Mouse (Mus musculus) right cerebral cortex, postnatal 25 days (tissue): ENCODE data around the gene Plscr1.

Experiments
- DNase-seq: peaks from one replicate; pipeline ENCODE4 v3.0.0; 2022

Gene Plscr1

DNA sequence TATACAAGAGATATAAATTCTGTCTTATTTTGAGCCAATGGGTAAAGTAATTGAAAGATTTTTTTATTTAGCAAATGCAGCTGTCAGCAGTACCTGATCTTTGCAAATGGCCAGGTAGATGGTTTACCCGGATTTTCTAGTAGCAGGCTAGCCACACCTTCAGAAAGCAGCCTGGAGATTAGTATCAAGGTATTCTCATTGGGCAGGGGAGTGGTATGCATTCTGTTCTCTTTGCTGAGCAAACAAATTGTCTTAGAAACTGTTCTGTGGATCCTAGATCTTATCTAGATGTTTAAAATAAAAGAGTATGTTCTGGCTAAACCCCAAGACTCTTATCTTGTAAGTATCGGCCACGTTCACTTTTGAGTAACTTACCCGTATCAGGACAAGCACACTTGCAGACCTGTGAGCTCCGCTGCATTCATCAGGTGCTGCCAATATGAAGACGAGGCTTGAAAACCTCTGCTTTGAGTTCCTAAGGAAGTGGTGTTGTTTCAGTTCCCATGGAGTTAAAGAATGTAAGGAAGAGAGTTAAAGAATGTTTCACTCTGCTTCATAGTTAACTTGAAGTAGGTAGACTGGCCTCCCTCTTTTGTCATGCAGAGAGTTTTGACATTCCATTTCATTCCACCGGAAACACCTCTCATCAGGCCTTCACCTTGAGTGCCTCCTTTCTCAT is 11.1 kb downstream of the Plscr1 start:
- no peak for DNase-seq

DNA sequence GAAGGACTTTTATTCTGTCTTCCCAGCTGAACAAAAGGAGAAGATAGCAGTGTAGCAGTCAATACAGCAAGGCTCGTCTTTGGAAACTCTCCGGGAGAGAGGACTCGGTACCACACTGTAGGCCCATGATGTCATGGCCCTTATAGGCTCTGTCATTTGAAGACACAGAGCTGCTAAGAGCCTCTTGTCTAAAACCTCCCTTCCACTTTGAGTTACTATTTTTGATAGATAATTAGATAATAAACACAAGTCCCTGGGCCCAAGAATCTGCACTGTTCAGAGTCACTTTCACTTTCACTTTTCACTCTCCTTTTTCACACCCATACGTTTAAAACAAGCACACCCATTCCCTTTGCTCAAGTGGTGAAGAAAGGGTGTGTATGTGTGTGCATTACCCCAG is 16.2 kb downstream of the Plscr1 start:
- DNase-seq: no peak

DNA sequence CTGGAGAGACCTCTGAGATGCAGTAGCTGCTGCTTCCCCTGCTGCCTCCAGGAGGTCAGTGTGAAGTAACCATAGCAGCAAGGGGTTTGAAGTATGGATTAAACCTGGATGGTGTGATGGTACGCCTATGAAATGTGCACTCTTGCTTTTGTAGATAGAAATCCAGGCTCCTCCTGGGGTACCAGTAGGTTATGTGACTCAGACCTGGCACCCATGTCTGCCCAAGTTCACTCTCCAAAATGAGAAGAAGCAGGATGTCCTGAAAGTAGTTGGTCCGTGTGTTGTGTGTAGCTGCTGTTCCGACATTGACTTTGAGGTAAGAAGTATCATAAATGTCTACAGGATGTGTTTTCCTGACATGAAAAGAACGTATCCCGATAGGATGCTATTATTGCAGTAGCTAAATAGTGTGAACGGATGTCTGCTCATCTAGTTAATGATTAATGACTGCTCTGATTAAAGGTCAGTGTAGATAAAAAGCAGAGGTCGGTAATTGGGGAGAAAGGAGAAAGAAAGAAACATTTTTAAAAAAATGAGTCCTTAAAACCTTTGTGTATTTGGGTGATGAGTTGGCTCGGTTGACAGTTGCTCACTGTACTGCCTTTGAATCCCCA is 17.1 kb downstream of the Plscr1 start:
- no peak for DNase-seq

DNA sequence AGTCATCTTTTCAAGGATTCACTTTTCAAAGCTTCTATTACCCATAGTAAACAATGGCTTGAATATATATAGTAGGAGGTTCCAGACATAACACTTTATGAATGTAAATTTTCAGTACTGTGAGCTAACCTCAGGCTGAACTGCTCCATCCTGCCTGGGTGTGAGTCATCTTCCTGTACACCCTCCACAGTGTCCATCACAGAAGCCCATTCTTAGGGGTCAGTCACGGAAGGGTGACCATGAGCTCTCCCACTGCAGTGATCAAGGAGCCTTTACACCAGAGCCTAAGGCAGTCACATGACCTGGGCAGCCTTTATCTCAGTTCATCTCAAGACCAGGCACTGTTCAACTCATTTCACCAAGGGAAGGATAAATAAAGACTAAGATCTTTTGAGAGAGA is 18.2 kb downstream of the Plscr1 start:
- DNase-seq: no peak

DNA sequence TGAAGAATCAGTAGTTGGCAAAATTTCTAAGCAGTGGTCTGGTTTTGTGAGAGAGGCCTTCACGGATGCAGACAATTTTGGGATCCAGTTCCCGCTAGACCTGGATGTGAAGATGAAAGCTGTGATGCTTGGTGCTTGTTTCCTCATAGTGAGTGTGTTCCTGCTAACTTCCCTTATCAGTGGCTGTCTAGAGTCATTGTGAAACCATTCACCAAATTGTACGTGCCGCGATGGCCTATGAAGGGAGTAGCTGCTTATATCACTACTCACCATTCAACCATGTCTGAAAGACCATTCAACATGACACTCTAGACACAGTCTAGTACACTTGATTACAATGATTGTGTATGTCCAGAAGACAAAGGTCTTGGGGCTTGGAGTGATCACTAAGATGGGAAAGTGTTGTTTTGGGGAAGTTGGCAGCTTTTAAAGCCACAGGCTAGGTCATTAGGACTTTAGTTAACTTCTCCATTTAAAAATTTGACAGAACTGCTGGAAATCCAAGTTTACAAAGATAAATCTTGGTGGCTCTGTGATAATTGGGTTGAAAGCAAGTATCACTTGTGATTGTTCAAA is 20.4 kb downstream of the Plscr1 start:
- no peak for DNase-seq

DNA sequence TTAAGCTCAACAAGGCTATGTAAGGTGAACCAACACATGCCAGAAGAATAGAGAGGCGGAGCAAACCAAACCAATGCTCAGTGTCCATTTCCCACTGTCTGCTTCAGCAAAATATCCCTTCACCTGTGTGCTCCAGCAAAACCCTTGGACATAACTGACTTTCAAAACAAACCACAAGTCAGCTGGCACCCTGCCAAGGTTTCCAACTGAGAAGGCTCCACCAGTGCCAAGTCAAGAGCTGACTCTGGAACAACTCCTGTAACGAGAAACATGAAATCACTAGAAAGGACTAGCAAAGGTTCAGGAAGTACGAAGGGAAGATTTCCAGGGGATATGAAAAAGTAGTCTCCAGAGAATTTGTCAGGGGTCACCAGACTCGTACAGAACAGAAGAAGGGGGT is 21.4 kb downstream of the Plscr1 start:
- no peak for DNase-seq

DNA sequence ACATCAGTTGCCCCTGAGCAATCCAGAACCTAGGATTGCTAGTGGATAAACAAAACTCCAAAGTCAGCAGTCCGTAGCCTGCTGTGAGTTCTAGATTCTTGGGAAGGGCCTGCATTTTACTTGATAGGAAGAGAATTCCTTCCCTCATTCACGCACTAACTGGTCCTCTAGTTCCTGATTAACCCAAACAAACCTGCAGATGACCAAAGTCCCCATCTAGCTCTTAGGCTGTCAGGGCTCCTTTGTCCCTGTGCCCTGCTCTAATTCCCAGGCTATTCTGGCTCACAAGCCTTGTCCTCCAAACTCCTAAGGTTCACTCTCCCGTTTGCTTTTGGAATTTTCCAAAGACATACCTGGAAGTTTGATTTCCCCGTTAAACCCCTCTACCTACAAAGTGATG is 23.1 kb downstream of the Plscr1 start:
- no peak for DNase-seq

DNA sequence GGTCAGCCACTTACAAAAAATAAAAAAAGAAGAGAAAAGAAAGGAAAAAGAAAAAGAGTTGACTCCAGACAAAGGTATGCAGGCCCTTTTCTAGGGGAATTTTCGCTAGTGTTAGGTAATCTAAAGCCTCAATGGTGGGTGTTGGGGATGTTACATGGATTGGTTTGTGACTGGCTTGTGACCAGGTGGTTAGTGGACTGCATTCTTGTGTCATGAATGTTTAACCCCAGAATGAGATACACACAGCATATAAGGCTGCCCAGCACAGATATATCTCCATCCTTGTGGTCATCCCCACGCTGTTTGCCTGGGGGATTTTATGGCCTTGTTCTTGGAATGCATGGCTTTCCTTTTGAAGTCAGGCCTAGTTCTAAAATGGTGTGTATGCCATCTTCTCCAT is 23.7 kb downstream of the Plscr1 start:
- no peak for DNase-seq

DNA sequence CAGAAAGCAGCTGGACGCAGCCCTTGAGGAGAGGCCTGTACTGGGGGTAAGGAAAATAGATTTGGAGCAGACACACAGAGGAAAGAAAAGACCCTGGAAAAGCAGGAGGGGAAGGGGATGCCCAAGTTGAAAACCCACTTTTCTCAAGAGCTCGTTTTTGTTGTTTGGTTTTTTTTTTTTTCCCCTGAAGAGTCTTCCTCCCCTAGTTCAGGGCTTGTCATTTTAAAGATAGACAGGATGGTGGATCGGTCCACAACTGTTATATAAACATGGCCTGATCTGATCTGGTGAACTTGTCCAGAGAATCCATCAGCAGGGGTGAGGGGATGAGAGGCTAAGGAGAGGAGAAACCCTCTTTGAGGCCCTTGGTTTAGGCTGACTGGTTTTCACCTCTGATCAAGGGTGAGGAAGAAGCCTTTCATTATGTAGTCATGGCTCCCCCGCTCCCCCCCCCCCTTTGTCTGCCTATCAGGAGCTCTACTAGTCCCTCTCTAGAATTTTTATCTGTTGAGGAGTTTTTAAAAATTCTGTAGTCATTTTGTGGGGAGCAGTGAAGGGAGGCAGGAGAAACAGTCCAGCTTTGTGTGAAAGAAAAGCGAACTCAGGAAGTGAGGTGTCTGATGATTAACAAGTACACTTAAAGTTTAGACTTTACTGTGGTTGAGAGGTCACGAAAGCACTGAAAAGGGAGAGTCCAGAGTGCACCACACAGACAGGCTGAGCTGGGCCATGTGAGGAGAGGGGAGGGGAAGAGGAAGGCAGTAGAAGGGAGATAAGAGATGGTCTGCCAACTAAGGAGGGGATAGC is 24.6 kb downstream of the Plscr1 start:
- DNase-seq: no peak

DNA sequence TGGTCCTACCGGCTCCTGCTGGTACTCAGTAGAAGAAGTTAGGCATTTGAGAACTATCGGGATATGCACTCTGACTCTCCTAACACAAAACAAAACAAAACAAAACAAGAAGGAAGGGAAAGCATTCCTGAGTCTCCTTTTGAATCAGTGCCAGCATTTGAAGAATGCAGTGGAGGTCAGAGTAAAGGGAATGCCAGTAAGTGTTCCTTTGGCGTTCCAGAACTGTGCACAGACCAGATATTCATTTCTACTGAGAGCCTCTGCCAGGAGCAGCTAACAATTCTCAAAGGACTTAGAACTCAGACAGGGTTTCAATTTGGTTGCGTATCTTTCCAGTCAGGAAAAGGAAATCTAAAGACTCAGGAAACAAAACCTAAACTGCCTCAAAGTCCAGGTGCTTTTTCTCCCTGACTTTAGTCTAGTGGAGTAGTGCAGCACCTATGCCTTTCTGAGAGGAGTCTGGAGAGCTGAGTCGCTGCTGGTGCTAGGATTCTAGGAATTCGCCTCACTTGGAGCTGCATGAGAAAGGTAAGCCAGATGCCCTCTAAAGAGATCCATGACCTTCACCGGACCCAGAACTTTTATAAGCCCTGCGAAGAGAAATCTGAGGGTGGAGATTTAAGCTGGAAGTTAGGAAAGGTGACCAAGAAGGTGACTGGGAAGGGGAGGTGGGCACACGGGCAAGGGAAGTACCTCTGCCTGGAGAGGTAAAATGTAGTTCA is 26.1 kb downstream of the Plscr1 start, which contains the start of gene Plscr2:
Gene Plscr2 (plus strand): TSS at position 117 of the 722 bp plus-strand sequence.
- DNase-seq: no peak

DNA sequence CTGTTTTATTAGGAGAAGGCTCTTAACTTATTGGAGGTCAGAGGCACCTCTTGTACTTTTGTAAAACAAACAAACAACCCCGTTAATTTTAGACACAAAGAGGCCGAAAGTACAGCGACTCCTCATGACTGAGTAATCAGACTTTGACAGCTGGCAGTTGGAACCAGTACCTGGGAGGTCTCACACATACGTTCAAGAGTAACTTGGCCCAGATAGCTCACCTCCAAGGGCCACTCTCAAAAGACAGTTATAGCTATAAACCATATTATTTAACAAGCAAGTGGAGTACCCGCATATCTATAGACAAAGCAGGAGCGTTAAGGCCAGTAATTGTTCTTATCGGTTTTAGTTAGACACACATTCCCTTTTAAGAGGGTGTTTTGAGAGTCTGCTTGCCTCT is 26.8 kb downstream of the Plscr1 start:
- no peak for DNase-seq

DNA sequence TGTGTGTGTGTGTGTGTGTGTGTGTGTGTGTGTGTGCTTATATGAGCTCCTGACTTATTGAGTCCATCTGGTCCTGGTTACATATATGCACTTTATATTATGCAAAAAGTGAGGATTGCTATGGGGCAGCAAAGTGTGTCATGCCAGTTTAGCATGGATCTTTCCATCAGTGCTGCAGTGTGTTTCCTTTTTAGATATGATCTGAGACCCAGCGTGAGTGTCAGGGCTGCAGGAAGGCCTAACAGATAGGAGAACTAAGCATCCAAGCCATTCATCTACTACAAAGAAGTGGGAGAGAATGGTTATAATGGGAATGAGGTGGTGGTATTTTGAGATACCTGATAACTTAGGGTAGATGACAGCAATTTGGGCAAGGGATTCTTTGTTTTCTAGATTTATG is 30.5 kb downstream of the Plscr1 start:
- no peak for DNase-seq

DNA sequence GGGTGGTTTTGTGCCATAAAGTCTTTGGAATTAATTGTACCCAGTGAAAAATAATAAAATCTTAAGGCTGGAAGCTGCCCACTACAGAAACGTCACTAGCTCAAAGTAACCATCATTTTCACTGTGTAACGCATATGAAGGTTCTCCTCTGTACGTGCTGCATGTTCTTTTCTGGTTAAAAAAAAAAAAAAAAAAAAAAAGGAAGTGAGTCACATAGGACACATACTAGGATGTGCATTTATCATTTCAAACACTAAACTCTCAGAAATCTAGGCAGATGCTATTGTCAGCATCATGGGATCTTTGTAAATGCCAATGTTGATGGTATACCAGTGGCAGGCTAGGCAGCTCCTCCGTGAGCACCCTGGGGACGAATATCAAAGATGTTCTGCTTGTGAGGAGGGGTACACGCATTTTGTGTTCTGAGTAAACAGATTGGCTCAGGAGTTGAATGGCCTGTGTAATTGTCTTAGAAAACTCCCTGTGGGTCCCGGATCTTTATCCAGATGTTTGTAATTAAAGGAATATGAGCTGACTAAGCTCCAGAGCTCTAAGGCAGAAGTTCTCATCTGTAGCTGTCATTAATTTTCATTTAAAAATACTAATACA is 33.1 kb downstream of the Plscr1 start:
- no peak for DNase-seq

DNA sequence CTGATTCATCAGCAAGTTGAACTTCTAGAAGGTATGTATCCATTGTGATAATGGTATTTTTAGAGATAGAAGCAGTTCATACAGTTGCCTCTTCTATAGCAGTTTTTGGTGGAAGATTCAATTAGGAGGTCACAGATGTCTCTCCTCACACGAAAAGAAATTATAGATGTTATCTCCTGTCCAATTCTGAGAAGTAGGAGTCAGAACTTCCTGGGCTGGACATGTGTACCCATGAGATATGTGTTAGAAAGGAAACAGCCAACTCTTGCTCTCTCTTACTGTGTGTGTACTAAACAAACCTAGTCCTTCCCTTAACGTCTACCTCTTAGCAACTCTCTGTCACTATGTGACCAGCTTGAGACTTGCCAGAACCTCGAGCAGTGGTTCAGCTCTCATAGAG is 40.1 kb downstream of the Plscr1 start:
- no peak for DNase-seq

DNA sequence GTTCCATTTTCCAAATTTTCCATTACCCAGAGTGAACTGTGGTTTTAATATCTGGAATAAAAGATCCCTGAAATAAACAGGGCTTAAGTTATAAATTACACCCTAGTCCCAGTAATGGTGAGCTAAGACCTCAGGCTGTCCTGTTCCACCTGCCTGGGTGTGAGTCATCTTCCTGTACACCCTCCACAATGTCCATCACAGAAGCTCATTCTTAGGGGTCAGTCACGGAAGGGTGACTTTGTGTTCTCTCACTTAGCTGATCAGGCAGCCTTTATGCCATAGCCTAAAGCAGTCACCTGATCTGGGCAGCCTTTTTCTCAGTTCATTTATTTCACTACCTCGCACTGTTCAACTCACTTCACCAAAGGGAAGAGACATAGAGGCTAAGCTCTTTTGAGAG is 42.6 kb downstream of the Plscr1 start:
- no peak for DNase-seq

DNA sequence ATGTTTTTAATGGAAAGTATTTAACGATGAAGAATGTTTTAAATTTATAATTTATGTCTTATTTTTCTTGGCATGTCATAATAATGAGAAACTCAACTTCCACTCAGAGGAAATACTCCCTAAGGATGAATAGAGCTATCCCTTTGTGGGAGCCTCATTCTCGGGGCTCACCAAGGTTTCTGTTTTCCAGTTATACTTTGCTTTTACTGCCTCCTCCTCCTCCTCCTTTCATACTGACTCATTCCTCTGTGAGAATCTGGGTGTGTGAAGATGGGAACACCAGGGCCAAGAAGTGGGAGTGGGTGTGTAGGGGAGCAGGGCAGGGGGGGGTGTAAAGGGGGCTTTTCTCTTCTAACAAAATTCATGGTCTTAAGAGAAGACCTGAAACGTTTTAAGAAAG is 43.4 kb downstream of the Plscr1 start:
- no peak for DNase-seq

DNA sequence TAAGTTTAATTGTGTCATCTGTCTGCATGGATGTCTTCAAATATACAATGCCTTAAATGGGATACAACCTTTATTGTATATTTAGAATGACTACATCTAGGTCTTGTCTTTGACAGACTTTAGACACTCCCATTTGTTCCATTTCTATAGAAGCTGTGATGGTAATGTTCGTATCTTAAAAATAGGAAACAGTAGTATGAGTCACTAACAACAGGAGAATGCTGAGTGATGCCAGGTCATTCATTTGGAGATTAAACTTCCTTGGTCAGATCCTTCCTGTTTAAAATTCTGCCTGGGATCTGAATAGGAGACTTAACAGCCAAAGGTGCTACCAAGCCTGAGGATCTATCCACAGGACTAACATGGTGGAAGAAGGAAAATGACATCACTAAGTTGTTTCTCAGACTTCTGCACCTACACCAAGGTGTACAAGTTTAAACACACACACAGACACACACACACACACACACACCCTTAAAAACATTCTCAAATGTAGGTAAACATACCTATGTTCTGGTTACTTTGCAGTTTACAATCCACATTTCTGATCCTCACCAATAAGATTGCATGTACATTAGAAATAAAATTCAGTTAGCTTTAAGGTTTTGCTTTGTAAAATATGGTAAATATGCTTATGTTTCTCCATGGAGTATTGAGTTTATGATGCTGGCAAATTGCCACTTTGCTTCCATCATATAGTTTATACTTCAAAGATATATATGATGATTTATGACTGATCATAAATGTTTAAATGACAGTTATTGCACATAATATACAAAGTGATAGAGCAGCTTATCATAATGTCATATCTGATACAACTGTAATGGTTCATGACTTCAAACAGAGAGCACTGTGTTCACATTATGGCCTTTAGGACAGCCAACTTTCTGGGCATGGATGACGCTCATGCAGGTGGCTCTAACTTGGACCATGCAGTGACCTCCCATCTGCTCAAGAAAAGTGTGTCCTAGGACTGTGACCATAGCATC is 44.3 kb downstream of the Plscr1 start:
- no peak for DNase-seq

DNA sequence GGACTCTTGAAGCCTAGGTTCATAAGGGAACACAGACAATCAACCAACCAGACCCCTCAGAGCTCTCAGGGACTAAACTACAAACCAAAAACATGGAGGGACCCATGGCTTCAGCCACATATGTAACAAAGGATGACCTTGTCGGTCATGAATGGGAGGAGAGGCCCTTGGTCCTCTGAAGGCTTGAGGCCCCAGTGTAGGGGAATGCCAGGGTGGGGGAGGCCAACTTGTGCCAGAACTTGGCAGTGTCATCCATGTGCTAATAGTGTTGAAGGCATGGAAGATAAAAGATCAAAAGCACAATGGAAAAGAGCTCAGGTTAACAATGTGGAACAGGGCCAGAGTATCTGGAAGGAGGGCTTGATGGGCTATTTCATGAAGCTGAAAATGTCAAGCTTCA is 48.7 kb downstream of the Plscr1 start:
- no peak for DNase-seq

DNA sequence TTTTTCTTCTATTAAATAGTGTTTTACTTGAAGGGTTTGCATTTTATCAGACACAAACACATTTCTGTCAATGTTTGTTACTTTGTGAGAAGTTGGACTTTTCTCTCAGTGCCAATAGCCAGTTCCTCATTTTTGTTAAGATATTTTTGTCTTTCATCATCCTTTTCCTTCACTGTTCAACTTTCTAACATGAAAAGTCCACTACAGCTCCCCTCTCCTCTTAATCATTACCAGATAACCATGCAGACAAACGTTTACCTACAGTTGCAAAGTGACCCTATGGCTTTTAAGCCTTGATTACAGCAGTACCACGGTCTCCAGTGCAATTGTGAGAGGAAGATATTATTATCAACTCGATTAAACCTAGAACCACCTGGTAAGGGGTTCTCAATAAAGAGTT is 51.7 kb downstream of the Plscr1 start:
- no peak for DNase-seq

DNA sequence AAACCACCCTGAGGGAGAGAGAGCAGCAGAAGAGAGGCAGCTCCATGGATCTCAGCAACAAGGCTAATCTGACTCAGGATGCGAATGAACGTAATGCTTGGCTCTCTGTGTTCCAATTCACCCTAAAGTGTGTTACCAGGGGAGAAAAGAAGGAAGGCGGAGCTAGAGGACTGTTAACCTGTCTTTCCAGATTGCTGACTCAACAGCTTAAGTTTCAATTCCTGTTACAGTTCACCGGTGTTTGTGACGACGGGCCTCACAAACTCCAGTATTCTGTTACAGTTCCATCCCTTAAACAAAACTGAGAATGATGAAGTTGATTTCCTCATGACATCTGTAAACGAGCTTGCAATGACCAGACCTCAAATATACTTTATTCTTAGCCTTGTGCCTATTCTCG is 55.5 kb downstream of the Plscr1 start:
- no peak for DNase-seq

DNA sequence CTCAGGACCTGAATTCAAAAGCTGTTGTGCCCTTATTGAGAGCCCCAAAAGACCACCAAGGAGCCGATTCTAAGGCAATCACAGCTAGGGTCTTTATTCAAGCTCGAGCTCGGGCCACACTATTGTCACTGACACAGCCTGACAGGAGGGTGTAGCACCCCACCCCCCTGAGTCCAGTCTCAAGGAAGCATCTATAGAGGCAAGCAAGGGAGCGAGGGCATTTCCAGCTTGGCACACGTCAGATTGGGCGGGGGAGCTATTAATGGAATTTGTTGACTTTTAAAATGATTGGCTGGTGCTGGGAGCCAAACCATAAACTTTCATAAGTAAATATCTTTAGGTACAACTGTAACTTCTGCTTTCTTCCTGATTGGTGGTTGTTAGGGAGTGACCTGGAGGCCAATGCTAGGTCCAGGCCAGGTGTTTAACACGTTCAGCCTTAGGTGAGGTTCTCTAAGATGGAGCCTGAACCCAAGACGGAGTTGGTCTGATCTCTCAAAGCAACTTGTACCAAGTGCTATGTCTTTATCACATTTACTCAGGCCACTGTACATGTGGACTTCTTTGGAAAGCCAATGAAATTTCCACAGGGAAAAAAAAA is 56.2 kb downstream of the Plscr1 start:
- DNase-seq: no peak
